Mouse (Mus musculus) intestine, postnatal 0 days (tissue): ENCODE measurements around the gene Chrnb1. TPM values are rescaled to one million over a fixed set of nuclear protein-coding genes. Genes with fewer than 3 reads are reported as not detected.

Experiments used
- ATAC-seq: fragments of 200-750 bp; cut with Nextera tagmentation; 2 replicates; pipeline ENCODE4 v1.8.0; 2017; ENCODE audit warnings: mild to moderate bottlenecking, moderate TSS enrichment, moderate library complexity
- H3K27ac ChIP-seq: fragments of 300-500 bp; sonication (generic); 2 replicates; pipeline ENCODE4 v1.5.1; 2014; ENCODE audit warnings: mild to moderate bottlenecking, low read depth, low read length, moderate library complexity
- H3K27me3 ChIP-seq: fragments of 300-500 bp; sonication (generic); replicated peaks from 2 replicates; pipeline ENCODE4 v1.6.1; 2014; ENCODE audit warnings: low read length, mixed read lengths; ENCODE audit not compliant: control insufficient read depth, insufficient read depth
- H3K36me3 ChIP-seq: fragments of 300-500 bp; sonication (generic); 2 replicates; pipeline ENCODE4 v1.6.1; 2014; ENCODE audit warnings: mild to moderate bottlenecking, moderate library complexity; ENCODE audit not compliant: control insufficient read depth, insufficient read depth
- H3K4me1 ChIP-seq: fragments of 300-500 bp; sonication (generic); replicated peaks from 2 replicates; pipeline ENCODE4 v1.6.1; 2014; ENCODE audit warnings: antibody characterized with exemption, low read length, mixed read lengths; ENCODE audit not compliant: control insufficient read depth, insufficient read depth
- H3K4me2 ChIP-seq: fragments of 300-500 bp; sonication (generic); replicated peaks from 2 replicates; pipeline ENCODE4 v1.6.1; 2014; ENCODE audit warnings: low read depth, mild to moderate bottlenecking, moderate library complexity
- H3K4me3 ChIP-seq: fragments of 300-500 bp; sonication (generic); 2 replicates; pipeline ENCODE4 v1.5.1; 2014; ENCODE audit warnings: low read depth, low read length
- H3K9ac ChIP-seq: fragments of 300-500 bp; sonication (generic); 2 replicates; pipeline ENCODE4 v1.6.1; 2014; ENCODE audit warnings: mild to moderate bottlenecking, low read depth, low read length
- H3K9me3 ChIP-seq: fragments of 300-500 bp; sonication (generic); 2 replicates; pipeline ENCODE4 v1.6.1; 2016; ENCODE audit warnings: mixed run types; ENCODE audit not compliant: control insufficient read depth
- CTCF ChIP-seq: sonication (generic); IDR thresholded peaks from 2 replicates; pipeline ENCODE4 v1.5.1; 2016; ENCODE audit warnings: low read depth, mild to moderate bottlenecking, control low read depth, antibody characterized with exemption, moderate library complexity
- WGBS: fragments of 180-500 bp; shearing (Covaris S2); extraction: QIAGEN DNeasy Blood & Tissue Kit; methylation state at CpG from one replicate; pipeline ENCODE4 v1.1.7; 2014; 5-methylcytosine and 5-hydroxymethylcytosine counted together
- polyA plus RNA-seq: library from polyadenylated mRNA; unstranded; fragments of >200 nt; fragmentation: Nextera tagmentation; extraction: Ambion mirVana; gene quantifications from 2 replicates; pipeline ENCODE4 v1.2.1, GENCODE M21; 2015

Chrnb1 gene
- polyA plus RNA-seq, 1 experiment from 2014 or later: 2.8 TPM

GRCm38 (mm10) chr11:69761868-69762267 lies 33.9 kb downstream of the Chrnb1 start, which contains the start of gene Slc35g3:
Gene Slc35g3 (minus strand): TSS chr11:69761968.
- no peak within 1 kb of the TSS for H3K4me3 ChIP-seq
- H3K27ac ChIP-seq: no peak within 1 kb of the TSS
- no peak for ATAC-seq
- no peak for TF ChIP-seq CTCF
- H3K27me3 ChIP-seq: no peaks in the 10 kb centered on the region
- no peak within 1 kb of the TSS for H3K9ac ChIP-seq
- H3K9me3 ChIP-seq: no peaks in the 10 kb centered on the region
- WGBS: 67% methylated on average over 1 of the region's 1 CpGs
- H3K4me1 ChIP-seq: peaks cover 5% of the 10 kb centered on the region; the same call in 1 of the 2 replicates
- no peak within 1 kb of the TSS for H3K4me2 ChIP-seq
- H3K36me3 ChIP-seq: no peaks in the 10 kb centered on the region

- Histone ChIP-seq H3K4me3 (no peak overlapping the region), H3K4me1 (peaks cover 9% of the 10 kb centered on the region; the same call in 1 of the 2 replicates), H3K9me3 (no peaks in the 10 kb centered on the region), H3K36me3 (no peaks in the 10 kb centered on the region), H3K4me2 (no peak overlapping the region), H3K27me3 (no peaks in the 10 kb centered on the region), H3K9ac (no peak overlapping the region), H3K27ac (no peak overlapping the region)
- no peak for TF ChIP-seq CTCF
- no peak for ATAC-seq
- WGBS: 92% methylated on average over 7 of the region's 7 CpGs
These were observed 34.9 kb downstream of the Chrnb1 start for GRCm38 (mm10) chr11:69760901-69761200.

GRCm38 (mm10) chr11:69760160-69760900 lies 35.4 kb downstream of the Chrnb1 start:
- H3K36me3 ChIP-seq: no peaks in the 10 kb centered on the region
- TF ChIP-seq CTCF: no peak
- H3K27me3 ChIP-seq: no peaks in the 10 kb centered on the region
- WGBS: 81% methylated on average over 14 of the region's 14 CpGs
- H3K4me1 ChIP-seq: peaks cover 9% of the 10 kb centered on the region; the same call in 1 of the 2 replicates
- no peak for ATAC-seq
- H3K9ac ChIP-seq: no peak overlapping the region
- no peak overlapping the region for H3K4me3 ChIP-seq
- H3K9me3 ChIP-seq: no peaks in the 10 kb centered on the region
- H3K27ac ChIP-seq: peak overlapping the region; percentile 96; the same call in 1 of the 2 replicates
- peak overlapping the region; percentile 71; the same call in 1 of the 2 replicates for H3K4me2 ChIP-seq

- TF ChIP-seq CTCF: no peak
- peak; percentile 85 for ATAC-seq
- WGBS: under 1% methylated on average over 37 of the region's 37 CpGs
- H3K27ac ChIP-seq: peak overlapping the region; percentile 96
- no peaks in the 10 kb centered on the region for H3K9me3 ChIP-seq
- peak overlapping the region; percentile 71 for H3K4me2 ChIP-seq
- no peaks in the 10 kb centered on the region for H3K36me3 ChIP-seq
- peak overlapping the region; percentile 79 for H3K9ac ChIP-seq
- peaks cover 9% of the 10 kb centered on the region; the same call in 1 of the 2 replicates for H3K4me1 ChIP-seq
- H3K4me3 ChIP-seq: peak overlapping the region; percentile 56
- no peaks in the 10 kb centered on the region for H3K27me3 ChIP-seq
These were observed 36.6 kb downstream of the Chrnb1 start for GRCm38 (mm10) chr11:69758971-69759721.

- Histone ChIP-seq H3K9me3 (no peaks in the 10 kb centered on the region), H3K4me3 (peak within 1 kb of the TSS; percentile 56), H3K27ac (peak within 1 kb of the TSS; percentile 96), H3K4me1 (peaks cover 9% of the 10 kb centered on the region; the same call in 1 of the 2 replicates), H3K9ac (peak within 1 kb of the TSS; percentile 79), H3K27me3 (no peaks in the 10 kb centered on the region), H3K36me3 (no peaks in the 10 kb centered on the region), H3K4me2 (peak within 1 kb of the TSS; percentile 71)
- WGBS: under 1% methylated on average over 36 of the region's 36 CpGs
- TF ChIP-seq CTCF: peak; percentile 13; the same call in 1 of the 2 replicates
- ATAC-seq: peak; percentile 96
These were observed 37.2 kb downstream of the Chrnb1 start, which contains the start of gene Polr2a for GRCm38 (mm10) chr11:69758478-69758970. Gene Polr2a (minus strand): TSS chr11:69758637.

GRCm38 (mm10) chr11:69758090-69758456 lies 37.7 kb downstream of the Chrnb1 start:
- ATAC-seq: peak; percentile 83
- Histone ChIP-seq H3K4me1 (peaks cover 9% of the 10 kb centered on the region; the same call in 1 of the 2 replicates), H3K9ac (peak overlapping the region; percentile 79), H3K27me3 (no peaks in the 10 kb centered on the region), H3K36me3 (no peaks in the 10 kb centered on the region), H3K9me3 (no peaks in the 10 kb centered on the region), H3K4me3 (peak overlapping the region; percentile 56), H3K4me2 (peak overlapping the region; percentile 71), H3K27ac (peak overlapping the region; percentile 96)
- WGBS: 0% methylated on average over 25 of the region's 26 CpGs
- TF ChIP-seq CTCF: no peak
